Mouse (Mus musculus) retina, postnatal 7 days (tissue): ENCODE measurements around the gene 4933424G06Rik.

Experiments
- DNase-seq: peaks from one replicate; pipeline ENCODE4 v3.0.0-alpha.2; 2012; ENCODE audit warnings: low read depth, low spot score

The 4933424G06Rik gene

DNA sequence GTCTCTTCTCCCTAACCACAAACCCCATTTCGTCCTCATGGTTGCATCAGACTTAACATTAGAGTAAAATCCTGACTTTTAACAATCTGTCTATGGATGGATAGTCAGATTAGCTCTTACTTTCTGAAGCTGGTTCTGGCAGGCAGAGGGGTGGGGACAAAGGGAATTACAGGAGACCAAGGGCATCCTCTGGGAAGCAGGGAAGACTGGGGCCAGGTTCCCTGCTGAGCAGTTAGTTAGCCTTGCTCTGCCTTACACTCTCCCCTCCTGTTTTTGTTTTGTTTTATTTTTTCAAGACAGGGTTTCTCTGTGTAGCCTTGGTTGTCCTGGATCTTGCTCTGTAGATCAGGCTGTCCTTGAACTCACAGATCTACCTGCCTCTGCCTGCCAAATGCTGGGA, 60.0 kb downstream of the 4933424G06Rik start:
- DNase-seq: no peak

DNA sequence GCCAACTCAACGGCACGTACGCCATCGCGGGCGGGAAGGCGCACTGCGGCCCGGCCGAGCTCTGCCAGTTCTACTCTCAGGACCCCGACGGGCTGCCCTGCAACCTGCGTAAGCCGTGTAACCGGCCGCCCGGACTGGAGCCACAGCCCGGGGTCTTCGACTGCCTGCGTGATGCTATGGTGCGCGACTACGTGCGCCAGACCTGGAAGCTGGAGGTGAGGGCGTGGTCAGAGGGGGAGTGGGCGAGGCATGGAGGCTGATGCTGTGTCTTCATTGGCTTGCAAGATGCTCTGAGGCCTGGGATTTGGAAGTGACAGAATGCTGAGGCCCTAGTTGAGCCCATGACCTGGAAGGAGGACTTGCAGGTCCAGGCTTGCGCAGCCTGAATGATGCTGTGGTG, 61.0 kb downstream of the 4933424G06Rik start:
- no peak for DNase-seq

DNA sequence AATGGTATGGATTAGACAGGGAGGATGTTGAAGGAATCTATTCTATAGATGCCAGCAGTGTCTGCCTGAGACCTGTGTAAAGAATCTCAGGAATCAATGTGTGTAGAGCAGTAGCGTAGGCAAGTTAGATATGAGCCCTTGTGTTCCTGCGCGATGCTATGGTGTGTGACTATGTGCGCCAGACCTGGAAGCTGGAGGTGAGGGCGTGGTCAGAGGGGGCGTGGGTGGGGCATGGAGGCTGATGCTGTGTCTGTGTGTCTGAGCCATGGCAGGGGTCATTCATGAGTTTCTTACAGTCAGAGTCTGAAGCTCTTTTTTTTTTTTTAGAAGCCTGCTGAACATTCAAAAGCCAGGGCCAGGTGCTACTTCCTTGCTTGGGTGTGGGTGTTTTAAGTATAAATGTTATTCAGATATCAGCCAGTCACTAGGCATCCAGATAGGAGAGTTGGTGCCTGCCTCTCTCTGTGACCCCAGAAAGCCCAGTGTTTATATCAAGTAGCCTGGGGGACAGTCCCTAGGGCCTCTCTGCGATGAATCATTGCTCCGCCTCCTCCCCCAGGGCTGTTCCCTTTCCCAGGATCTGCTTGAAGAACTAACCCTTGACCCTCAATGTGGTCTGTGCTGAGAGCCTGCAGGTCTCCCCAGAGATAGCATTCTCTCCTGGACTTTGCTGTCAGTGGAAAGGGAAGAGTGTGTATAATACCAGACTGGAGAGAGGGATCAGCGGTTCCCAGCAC, 62.4 kb downstream of the 4933424G06Rik start:
- DNase-seq: no peak

DNA sequence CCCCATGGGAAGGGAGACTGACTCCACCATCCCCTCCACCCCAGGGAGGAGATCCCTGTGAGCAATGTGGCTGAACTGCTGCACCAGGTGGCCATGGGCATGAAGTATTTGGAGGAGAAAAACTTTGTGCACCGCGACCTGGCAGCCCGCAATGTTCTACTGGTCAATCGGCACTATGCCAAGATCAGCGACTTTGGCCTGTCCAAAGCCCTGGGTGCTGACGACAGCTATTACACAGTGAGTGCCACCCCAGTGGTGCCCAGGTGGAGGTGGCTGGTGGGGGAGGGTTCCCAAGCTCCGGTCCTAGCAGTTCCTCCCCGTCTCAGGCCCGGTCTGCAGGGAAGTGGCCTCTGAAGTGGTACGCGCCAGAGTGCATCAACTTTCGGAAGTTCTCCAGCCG, 70.8 kb downstream of the 4933424G06Rik start:
- DNase-seq: no peak

DNA sequence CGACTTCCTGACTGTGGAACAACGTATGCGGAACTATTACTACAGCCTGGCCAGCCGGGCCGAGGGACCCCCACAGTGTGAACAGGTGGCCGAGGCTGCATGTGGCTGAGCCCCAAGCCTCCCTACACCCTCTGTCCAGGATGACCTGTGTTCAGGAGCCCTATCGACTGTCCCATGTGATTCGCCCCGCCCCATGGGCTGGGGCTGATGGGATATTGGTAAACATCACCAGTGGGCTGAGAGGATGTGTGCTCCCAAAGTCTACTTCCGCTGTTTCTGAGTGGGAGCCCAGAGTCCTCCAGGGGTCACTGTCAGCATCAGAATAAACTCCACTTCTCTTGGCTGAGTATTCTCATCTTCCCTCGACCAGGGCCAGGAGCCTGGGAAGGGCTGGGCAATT, 72.5 kb downstream of the 4933424G06Rik start:
- no peak for DNase-seq

DNA sequence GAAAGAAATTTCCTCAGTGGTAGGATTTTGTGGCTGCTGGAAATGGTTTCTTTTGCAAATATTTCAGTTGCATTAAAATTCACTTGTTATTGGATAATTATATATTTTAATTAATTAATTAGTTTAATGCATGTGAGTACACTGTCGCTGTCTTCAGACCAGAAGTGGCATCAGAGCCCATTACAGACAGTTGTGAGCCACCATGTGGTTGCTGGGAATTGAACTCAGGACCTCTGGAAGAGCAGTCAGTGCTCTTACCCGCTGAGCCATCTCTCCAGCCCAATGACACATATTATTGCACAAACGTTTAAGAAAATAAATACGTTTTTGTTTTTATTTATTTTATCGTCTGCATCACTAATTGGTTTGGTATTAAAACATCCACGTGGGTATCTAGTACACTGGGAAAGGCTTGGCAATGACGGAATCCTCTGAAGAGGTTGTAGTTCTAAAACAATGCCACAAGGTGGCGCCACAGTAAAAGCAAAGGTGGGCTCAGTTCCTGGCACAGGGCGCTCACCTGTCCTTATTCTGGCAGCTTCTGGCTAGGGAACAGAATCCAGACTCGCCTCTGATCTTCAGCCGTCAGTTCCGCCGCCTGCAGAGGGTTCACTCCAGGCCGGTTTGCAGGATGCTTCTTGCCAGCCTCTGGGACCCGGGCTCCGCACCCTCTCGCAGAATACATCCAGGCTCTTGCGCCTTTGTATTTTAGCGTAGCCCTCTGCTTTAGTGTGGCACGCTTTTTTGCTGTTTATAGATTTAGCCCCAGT, 74.6 kb downstream of the 4933424G06Rik start:
- peak; percentile 69 for DNase-seq

DNA sequence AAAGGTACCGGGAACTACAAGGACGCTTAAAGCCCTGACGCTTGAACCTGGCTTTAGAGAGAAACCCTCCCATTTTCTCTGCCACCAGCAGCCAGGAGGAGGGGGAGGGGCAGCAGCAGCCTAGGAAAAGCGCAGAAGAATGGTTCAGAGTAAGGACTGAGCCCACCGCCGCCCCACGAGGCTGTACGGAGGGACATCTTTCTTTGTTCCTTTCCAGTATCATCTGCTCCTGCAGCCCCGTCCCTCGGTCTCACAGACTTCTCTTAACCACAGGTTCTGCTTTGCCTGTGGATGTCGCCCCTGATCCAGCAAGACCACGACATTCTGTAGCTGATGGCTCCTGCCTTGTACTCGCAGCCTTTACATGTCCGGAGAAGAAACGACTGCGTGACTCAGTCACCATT, 75.3 kb downstream of the 4933424G06Rik start:
- DNase-seq: no peak

DNA sequence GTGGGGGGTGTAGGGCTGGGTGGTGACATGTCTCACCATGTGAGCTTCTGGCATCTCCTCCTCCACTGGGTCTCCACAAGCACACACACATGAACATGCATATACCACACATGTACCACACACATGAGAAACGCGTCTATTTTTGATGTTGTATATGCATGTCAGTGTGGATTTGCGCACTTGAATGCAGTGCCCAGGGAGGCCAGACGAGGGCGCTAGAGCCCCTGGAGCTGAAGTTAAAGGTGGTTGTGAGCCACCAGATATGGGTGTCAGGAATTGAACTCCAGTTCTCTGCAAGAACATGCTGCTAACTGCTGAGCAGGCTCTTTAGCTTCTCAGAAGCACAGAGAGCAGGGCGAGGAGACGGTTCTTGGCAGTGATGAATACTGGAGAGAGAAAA, 76.4 kb downstream of the 4933424G06Rik start:
- DNase-seq: no peak

DNA sequence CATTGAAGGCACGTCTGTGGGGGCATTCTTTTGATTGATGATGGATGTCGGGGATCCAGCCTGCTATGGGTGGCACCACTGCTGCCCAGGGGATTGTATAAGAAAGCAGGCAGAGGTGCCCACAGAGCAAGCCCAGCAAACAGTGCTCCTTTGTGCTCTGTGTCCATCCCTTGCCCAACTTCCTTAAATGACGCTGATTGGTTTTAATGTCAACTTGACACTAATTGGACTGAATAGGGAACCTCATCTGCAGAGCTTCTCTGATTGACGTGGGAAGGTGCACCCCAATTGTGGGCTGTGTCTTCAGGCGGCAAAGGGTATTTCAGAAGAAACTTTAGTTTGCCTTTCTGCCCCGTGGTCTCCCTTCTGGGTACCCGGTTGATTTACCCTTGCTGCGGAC, 79.5 kb downstream of the 4933424G06Rik start:
- DNase-seq: no peak

DNA sequence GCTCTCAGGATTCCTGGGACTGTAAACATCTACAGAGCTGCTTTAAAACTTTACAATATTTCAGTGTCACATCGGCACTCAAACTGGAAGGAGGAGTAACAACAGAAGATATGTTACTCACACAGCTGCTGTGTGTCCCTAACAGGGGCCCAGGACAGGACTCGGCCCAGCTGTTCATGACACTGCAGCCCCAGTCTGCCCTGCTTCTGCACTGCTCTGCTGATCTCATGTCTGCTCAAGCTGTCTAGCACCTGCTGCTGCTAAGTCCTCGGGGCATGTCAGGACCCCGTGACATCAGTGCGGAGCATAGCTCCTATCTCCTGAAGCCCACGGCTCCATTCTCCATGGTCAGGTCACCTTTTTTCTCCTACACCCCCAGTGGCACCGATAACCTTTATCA, 86.8 kb downstream of the 4933424G06Rik start:
- no peak for DNase-seq

DNA sequence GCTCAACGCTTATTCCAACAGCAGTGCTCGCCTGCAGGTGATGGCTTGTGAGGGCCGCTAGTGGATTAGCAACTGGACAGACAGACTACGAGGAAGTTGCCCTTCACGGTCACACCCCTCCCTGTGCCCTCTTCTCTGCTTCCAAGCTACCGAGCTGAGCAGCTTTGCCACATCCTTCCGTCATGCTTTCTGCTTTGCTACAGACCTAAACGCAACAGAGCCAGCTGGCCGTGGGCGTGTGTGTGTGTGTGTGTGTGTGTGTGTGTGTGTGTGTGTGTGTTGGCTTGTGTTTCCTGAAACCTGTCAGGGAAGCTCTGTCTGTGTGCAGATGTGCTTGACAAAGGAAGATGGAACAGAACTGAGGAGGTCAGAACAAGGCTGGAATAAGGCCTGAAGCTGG, 87.5 kb downstream of the 4933424G06Rik start:
- DNase-seq: no peak

DNA sequence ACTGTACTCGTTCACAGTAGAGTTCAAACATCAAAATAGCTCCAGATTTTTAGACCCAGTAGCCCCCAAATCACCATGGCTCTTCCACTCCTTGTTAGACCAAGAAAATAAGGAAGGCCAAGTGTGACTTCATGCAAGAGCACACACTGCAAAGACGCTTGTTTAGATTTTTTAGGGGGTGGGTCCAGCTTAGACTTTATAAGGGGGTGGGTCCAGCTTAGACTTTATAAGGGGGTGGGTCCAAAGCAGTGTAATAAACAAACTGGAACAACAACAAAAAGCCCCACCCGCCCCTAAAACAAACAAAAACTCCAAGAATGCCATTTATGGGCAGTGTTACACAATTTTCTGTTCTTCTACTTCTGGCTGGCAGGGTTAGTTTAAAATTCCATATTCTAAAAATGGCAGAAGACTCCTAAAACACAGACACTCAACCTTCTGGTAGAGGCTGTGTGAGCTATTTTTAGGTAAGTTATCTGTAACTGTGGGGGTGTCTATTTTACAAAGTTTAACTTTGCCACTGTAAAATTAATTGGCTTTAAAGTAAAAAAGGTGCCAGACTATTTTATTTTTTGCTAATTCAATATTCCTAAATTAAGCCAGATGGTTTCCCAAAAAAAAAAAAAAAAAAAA, 90.5 kb downstream of the 4933424G06Rik start:
- no peak for DNase-seq

DNA sequence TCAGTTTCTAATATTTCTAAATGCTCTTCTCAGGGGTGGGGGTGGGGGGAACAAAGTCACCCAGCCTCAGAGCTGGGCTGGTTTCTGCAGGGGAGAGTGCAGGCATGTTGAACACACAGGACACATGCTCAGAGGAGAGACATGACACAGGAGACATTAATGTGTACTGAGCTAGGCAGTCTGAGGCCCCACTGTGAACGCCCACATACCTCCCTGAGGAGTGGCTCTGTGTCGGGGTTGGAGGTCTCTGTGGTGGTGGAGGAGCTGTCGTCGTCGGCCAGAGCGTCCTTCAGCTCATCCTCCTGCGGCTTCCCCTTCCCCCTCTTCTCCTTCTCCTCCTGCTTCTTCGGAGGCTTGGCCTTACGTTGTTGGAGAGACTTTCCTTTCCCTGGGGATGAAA, 94.3 kb downstream of the 4933424G06Rik start:
- no peak for DNase-seq

DNA sequence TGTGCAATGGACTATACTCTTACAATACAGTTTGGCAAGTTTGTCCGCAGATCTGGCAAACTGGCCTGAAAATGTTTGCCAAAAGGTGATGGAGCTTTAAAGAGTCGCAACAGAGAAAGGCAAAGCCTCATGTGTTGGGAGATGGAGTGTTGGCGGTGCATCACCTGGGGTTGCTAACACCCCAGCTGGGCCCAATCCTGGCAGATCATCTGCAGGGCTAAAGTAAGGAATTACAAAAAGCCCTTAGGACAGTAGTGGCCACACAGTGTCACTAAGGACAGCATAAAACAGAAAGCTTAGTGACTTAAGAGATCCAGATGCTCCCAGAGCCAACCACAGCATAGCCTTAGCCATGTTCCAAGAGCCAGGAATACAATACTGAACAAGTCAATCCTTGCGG, 94.9 kb downstream of the 4933424G06Rik start:
- DNase-seq: no peak

DNA sequence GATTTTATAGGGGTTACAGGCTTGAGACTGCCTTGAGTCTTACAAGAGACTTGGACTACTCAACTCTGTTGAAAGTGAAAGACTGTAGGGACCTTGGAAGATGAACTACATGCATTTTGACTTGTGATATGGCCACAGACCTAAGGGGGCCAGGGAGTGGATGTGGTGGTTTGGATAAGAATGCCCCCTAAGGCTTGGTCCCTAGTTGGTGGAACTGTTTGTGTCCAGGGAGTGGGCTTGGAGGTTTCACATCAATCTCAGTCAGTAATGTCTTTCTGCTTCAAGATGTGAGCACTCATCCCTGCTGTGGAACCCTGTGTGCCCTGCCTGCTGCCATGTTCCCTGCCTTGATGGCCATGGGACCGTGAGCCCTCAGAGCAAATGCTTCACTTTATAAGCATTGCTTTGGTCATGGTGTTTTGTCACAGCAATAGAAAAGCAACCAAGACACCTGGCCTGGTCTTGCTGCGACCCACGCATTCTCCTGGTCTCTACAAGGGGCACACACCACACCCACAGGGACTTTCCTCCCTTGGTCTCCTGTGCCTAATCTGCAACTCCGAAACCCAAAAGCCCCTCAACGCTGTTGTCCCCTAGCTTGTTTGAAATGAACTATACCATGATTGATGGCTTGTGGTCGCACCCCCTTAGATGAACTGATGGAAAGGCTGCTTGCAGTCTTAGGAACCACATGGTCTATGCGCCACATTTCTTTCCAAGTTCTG, 96.4 kb downstream of the 4933424G06Rik start:
- DNase-seq: no peak

DNA sequence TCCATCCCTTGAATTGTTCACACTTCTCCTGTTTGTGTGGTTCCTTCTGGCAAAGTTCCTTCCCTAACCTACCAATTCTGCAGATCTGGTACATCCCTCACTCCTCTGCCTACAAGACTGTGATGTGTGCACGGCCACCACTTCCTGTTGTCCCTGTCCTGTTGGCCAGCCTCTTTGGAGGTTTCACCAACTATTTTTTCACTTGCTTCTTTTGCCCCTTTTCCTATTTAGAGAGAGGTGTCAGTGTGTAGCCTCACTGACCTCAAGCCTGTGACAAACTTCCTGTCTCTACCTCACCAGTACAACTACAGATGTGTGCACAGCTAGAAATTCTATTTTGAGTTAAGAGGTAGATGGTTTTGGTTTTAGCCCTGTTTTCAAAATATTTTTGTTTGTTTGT, 97.1 kb downstream of the 4933424G06Rik start:
- no peak for DNase-seq
